ENCODE assay signal across 10 mouse cellular contexts in genomic region chr9:37932519-37932918, GRCm38 (mm10). TPM values are rescaled to one million over a fixed set of nuclear protein-coding genes. Genes with fewer than 3 reads are reported as not detected.
DNase-seq lines count a peak whose midpoint lies in the region; ATAC-seq and TF ChIP-seq lines count a peak whose summit lies in the region.
"Had no signal": no experiment of that assay in that cellular context is flagged by ENCODE, and none has a peak within 500 bp of the region (broad histone marks: within the 10 kb centered on the region; RNA-seq: fewer than 3 reads in every experiment).

No protein-coding gene starts in this region.

- no peak overlapping the region for H3K4me2 ChIP-seq in intestine, embryonic 16.5 days (ENCODE audit: low read depth, low read length)
- H3K4me2 ChIP-seq in midbrain, embryonic 16.5 days (ENCODE audit: low read length): no peak overlapping the region
- H3K4me2 ChIP-seq: embryonic facial prominence, embryonic 13.5 days had no signal

- no peaks in the 10 kb centered on the region for H3K9me3 ChIP-seq in intestine, embryonic 16.5 days (ENCODE audit: control insufficient read depth, low read length)
- H3K9me3 ChIP-seq in midbrain, embryonic 16.5 days (replicated peaks; ENCODE audit: control insufficient read depth, low read length, poor library complexity, severe bottlenecking): no peaks in the 10 kb centered on the region
- H3K9me3 ChIP-seq: embryonic facial prominence, embryonic 13.5 days had no signal

- ATAC-seq in frontal cortex, adult (ENCODE audit: low TSS enrichment): peak; percentile 86
- peak; percentile 62 for ATAC-seq in intestine, embryonic 16.5 days
- ATAC-seq in midbrain, embryonic 16.5 days: peak; percentile 92

- no peak overlapping the region for H3K27ac ChIP-seq in thymus, adult 2 months (ENCODE audit: control insufficient read depth, insufficient read depth, low read length)
- no peak overlapping the region for H3K27ac ChIP-seq in intestine, embryonic 16.5 days (ENCODE audit: low read length)
- H3K27ac ChIP-seq in midbrain, embryonic 16.5 days (ENCODE audit: low read length): no peak overlapping the region
- H3K27ac ChIP-seq: embryonic facial prominence, embryonic 13.5 days had no signal

- H3K27me3 ChIP-seq in thymus, adult 2 months (ENCODE audit: control insufficient read depth, insufficient read depth, low read length): no peaks in the 10 kb centered on the region
- H3K27me3 ChIP-seq in intestine, embryonic 16.5 days (replicated peaks; ENCODE audit: control insufficient read depth, insufficient read depth, low read length): no peaks in the 10 kb centered on the region
- no peaks in the 10 kb centered on the region for H3K27me3 ChIP-seq in midbrain, embryonic 16.5 days (ENCODE audit: control insufficient read depth, insufficient read depth, low read depth, low read length)
- H3K27me3 ChIP-seq: embryonic facial prominence, embryonic 13.5 days had no signal

- TF ChIP-seq CTCF in thymus, adult 2 months (IDR thresholded peaks at IDR 0.05; ENCODE audit: borderline replicate concordance, control insufficient read depth, extremely low read depth, insufficient read depth, low read length, poor library complexity): no peak

- no peaks in the 10 kb centered on the region for H3K4me1 ChIP-seq in thymus, adult 2 months (replicated peaks; ENCODE audit: control insufficient read depth, insufficient read depth, low read length)
- no peaks in the 10 kb centered on the region for H3K4me1 ChIP-seq in intestine, embryonic 16.5 days (ENCODE audit: control insufficient read depth, insufficient read depth, low read length)
- H3K4me1 ChIP-seq in midbrain, embryonic 16.5 days (ENCODE audit: control insufficient read depth, insufficient read depth, low read length): no peaks in the 10 kb centered on the region
- H3K4me1 ChIP-seq: embryonic facial prominence, embryonic 13.5 days had no signal

- H3K4me3 ChIP-seq in thymus, adult 2 months (ENCODE audit: control insufficient read depth, insufficient read depth, low read length): no peak overlapping the region
- no peak overlapping the region for H3K4me3 ChIP-seq in intestine, embryonic 16.5 days (ENCODE audit: low read length)
- no peak overlapping the region for H3K4me3 ChIP-seq in midbrain, embryonic 16.5 days (ENCODE audit: low read depth, low read length)
- H3K4me3 ChIP-seq: embryonic facial prominence, embryonic 13.5 days had no signal

- H3K36me3 ChIP-seq in thymus, adult 2 months (ENCODE audit: control insufficient read depth, insufficient read depth, low read length): no peaks in the 10 kb centered on the region
- H3K36me3 ChIP-seq in intestine, embryonic 16.5 days (ENCODE audit: control insufficient read depth, insufficient read depth, low read length): no peaks in the 10 kb centered on the region
- H3K36me3 ChIP-seq in midbrain, embryonic 16.5 days (ENCODE audit: control insufficient read depth, insufficient read depth, low read length): no peaks in the 10 kb centered on the region
- H3K36me3 ChIP-seq: embryonic facial prominence, embryonic 13.5 days had no signal

- TF ChIP-seq POLR2A in thymus, adult 2 months (IDR thresholded peaks at IDR 0.05; ENCODE audit: control insufficient read depth, extremely low read depth, insufficient read depth, low read length, poor library complexity): no peak

- peak; percentile 5 for DNase-seq in thymus, adult 2 months
- DNase-seq in thymus, adult 18-20 months: no peak
- peak; percentile 52 for DNase-seq in cerebellum, adult 9-10 months
- DNase-seq in left cerebral cortex, adult 8-10 months (ENCODE audit: low spot score in 2 of 2): peak; percentile 30 to 76
- peak; percentile 34 for DNase-seq in testis, postnatal 14 days (ENCODE audit: low spot score)

- H3K9ac ChIP-seq in intestine, embryonic 16.5 days (ENCODE audit: low read depth, low read length): no peak overlapping the region
- no peak overlapping the region for H3K9ac ChIP-seq in midbrain, embryonic 16.5 days (ENCODE audit: low read depth, low read length)
- H3K9ac ChIP-seq: embryonic facial prominence, embryonic 13.5 days had no signal

- 7% methylated on average over 11 of the region's 11 CpGs for WGBS in thymus, adult 2 months
- WGBS in intestine, embryonic 16.5 days: 5% methylated on average over 11 of the region's 11 CpGs
- 7% methylated on average over 11 of the region's 11 CpGs for WGBS in midbrain, embryonic 16.5 days

RNA-seq across cellular contexts. Expression of gene Olfr878, which starts 14.9 kb away (rescaled TPM):
- not detected in 2 replicates for polyA plus RNA-seq in thymus, adult 2 months (2012; rRNA removed)
- polyA plus RNA-seq in intestine, embryonic 16.5 days (2015; fragmentation: Nextera tagmentation; extraction: Ambion mirVana): not detected in 2 replicates
- under 1 TPM in 2 of 4 experiments, not detected in 2; 0.13 to 0.21 TPM for total RNA-seq in left cerebral cortex, adult 8-10 months (2022)
- polyA plus RNA-seq in midbrain, embryonic 16.5 days (2015; fragmentation: Nextera tagmentation; extraction: Ambion mirVana): not detected in 2 replicates
- polyA plus RNA-seq: embryonic facial prominence, embryonic 13.5 days; small intestine, adult 2 months had no signal

RNA-seq across cellular contexts. Expression of gene Olfr145, which starts 36.0 kb away (rescaled TPM):
- polyA plus RNA-seq in thymus, adult 2 months (2012; rRNA removed): not detected in 2 replicates
- polyA plus RNA-seq in intestine, embryonic 16.5 days (2015; fragmentation: Nextera tagmentation; extraction: Ambion mirVana): not detected in 2 replicates
- total RNA-seq in left cerebral cortex, adult 8-10 months (2022): not detected
- not detected in 2 replicates for polyA plus RNA-seq in midbrain, embryonic 16.5 days (2015; fragmentation: Nextera tagmentation; extraction: Ambion mirVana)
- polyA plus RNA-seq: embryonic facial prominence, embryonic 13.5 days; small intestine, adult 2 months had no signal

RNA-seq across cellular contexts. Expression of gene Olfr881, which starts 59.1 kb away (rescaled TPM):
- polyA plus RNA-seq in thymus, adult 2 months (2012; rRNA removed): not detected in 2 replicates
- polyA plus RNA-seq in intestine, embryonic 16.5 days (2015; fragmentation: Nextera tagmentation; extraction: Ambion mirVana): not detected in 2 replicates
- not detected for total RNA-seq in left cerebral cortex, adult 8-10 months (2022)
- polyA plus RNA-seq in midbrain, embryonic 16.5 days (2015; fragmentation: Nextera tagmentation; extraction: Ambion mirVana): not detected in 2 replicates
- polyA plus RNA-seq: embryonic facial prominence, embryonic 13.5 days; small intestine, adult 2 months had no signal

Comparison
In these comparisons a context has a peak if more than half of its experiments do, and no peak if none do; other contexts are left out.
1. DNase-seq: peak in thymus, adult 2 months (single experiment), cerebellum, adult 9-10 months (single experiment), left cerebral cortex, adult 8-10 months (2 of 2) and testis, postnatal 14 days (single experiment); none in thymus, adult 18-20 months (0 of 2).
2. Peak in every context shown above with its lines, with median percentiles within 50 percentile points of each other: ATAC-seq.